Mouse (Mus musculus) c-Kit-negative CD71-positive TER-119-positive erythroid progenitor cells, embryonic 14.5 days (primary cell): ENCODE results near the gene Dctn5.

Experiments
- DNase-seq: peaks from one replicate; pipeline ENCODE4 v3.0.0-alpha.2; 2013; ENCODE audit warnings: low read depth, low spot score

The Dctn5 gene

DNA sequence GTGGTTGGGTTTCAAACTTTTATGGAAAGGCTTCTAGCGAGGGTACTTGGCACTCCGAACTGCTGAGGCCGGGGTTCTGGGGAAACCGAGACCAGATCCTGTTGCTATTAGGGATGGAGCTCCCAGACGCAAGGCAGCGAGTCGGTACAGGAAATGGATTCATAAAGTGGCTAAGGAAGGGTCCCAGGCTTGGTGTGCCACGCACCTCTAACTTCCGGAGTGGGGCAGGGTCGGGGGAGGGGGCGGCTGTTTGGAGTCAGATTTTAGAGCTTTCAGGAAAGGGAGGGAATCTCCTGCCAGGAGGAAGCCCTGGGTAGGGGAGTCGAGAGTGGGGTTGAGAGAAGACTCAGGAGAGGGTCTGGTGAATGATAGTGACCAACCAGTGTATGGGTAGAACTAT lies 27.2 kb downstream of the Dctn5 start:
- no peak for DNase-seq

DNA sequence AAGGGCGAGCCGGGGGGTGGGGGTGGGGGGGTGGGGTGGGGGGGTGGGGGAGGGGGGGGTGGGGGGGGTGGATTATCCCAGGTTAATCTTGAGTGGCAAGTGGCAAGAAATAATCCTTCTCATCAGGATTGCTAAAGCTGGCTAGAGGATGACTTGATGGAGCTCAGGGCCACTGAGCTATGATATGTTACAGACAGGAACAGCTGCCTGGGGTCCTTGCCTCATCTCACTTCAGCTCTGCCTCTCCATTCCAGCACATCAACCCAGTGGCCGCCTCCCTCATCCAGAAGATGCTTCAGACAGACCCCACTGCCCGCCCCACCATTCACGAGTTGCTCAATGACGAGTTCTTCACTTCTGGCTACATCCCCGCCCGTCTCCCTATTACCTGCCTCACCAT lies 30.9 kb downstream of the Dctn5 start:
- no peak for DNase-seq

GRCm38 (mm10) chr7:122167203-122167602 lies 34.4 kb downstream of the Dctn5 start:
- no peak for DNase-seq

DNA sequence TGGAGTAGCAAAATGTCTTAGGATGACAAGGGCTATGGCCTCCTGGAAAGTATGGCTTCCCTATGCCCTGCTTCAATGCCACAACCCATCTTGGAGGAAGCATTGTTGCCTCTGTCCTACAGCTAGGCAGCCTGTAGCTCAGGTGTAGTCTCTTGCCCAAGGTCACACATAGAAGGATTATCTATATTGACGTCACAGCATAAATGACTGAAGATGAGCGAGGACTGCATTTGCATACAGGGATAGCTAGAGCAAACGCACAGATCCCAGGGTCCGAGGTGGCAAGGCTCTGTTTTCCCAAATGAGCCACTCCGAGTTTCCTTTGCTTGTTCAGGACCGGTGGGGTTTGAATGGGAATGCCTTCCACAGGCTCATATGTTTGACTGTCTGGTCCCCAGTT lies 37.9 kb downstream of the Dctn5 start:
- DNase-seq: no peak

DNA sequence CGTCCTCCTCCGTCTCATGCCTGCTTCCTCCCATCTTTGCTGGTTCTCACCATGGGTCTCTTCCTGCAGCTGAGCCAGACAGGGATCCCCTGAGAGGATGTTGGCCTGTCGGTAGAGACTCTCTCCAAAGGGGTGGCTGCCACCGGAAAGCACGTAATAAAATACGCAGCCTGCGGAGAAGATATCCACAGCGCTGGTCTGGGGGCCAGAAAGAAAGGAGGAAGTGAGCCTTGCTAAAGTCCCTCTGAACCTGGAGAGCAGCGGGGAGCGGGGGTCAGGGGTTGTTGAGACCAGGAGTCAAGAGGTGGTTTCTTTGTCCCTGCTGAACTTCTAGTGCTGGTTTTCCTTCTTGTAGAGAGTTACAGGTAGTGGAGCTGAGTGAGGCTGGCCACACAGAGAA lies 38.8 kb downstream of the Dctn5 start:
- DNase-seq: no peak

DNA sequence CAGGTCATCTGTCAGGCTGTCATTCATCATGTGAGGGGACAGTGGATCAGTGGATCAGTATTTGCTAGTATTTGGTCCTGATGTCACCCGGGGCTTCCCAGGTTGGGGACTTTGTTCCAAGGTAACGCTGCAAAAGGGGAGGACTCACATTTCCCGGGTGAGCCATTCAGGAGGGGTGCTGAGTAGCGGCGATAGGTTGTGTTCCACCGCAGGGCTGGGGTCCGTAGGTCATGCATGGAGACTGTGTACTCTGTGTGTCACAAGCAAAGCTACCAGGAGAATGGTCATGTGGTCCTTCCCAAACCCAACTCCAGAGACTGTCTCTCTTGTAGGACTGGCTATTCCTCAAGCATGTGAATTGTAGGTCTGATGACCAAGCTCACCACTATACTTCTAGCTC lies 47.9 kb downstream of the Dctn5 start:
- no peak for DNase-seq

- DNase-seq: no peak
These were observed 51.7 kb downstream of the Dctn5 start for GRCm38 (mm10) chr7:122184569-122184968.

- DNase-seq: no peak
These were observed 53.2 kb downstream of the Dctn5 start, which contains the start of gene Ern2 for GRCm38 (mm10) chr7:122186043-122186442. Ern2 (minus strand) TSS chr7:122186207.

- peak; percentile 36 for DNase-seq
These were observed 56.6 kb downstream of the Dctn5 start for GRCm38 (mm10) chr7:122189484-122189883.

- no peak for DNase-seq
These were observed 58.3 kb downstream of the Dctn5 start for GRCm38 (mm10) chr7:122191097-122191496.

- DNase-seq: no peak
These were observed 61.1 kb downstream of the Dctn5 start for GRCm38 (mm10) chr7:122193919-122194318.

DNA sequence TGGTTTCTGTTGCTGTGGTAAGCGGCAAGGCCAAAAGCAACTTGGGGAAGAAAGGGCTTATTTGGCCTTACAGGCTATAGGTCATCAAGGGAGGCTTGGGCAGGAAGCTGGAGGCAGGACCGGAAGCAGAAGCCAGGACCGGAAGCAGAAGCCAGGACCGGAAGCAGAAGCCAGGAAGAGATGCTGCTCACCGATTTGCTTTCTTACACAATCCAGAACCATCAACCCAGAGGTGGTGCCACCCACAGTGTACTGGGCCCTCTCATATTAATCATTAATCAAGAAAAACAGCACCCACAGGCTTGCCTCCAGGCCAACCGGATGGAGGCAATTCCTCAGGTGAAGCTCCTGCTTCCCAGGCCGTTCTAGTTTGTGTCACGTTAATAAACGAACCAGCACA lies 63.9 kb downstream of the Dctn5 start:
- no peak for DNase-seq

DNA sequence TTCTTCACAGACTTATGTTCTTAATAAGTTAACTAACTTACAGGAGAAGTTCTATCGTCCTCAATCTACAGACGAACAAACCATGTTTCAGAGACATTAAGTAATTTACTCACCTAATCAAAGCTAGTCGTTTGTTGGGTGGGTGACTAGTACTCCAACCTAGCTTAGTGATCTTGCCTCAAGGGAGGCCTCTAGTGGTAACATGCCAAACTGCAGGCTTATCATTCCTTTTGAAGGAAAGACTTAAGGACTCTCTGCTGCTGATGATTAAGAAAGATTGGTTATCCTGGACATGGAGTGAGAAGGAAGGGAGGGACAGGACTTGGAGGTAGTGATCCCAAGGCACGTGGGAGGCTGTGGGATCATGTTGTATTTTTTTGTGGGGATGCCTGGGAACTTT lies 64.5 kb downstream of the Dctn5 start:
- peak; percentile 54 for DNase-seq
